Mouse (Mus musculus): ENCODE measurements at regions not wholly inside any gene's neighbourhood (a gene's known extent, or its start where the extent isn't known, plus 50 kb on each side); places are given as distances from the start of the nearest gene placed in this dataset.
A peak's percentile ranks its signal among the peaks of the same experiment; 100 is the strongest.

GRCm38 (mm10) chr17:88369971-88370370, 70.5 kb upstream of the Foxn2 start:
- no peak for DNase-seq (ENCODE audit: extremely low spot score in 1 of 2, low spot score in 2 of 2)
- Histone ChIP-seq H3K4me3 (no peak overlapping the region), H3K27ac (no peak overlapping the region)
- TF ChIP-seq CTCF (IDR thresholded peaks at IDR 0.05) = no peak
- intact Hi-C loops (cut with DNase I) = no loop called here

DNA sequence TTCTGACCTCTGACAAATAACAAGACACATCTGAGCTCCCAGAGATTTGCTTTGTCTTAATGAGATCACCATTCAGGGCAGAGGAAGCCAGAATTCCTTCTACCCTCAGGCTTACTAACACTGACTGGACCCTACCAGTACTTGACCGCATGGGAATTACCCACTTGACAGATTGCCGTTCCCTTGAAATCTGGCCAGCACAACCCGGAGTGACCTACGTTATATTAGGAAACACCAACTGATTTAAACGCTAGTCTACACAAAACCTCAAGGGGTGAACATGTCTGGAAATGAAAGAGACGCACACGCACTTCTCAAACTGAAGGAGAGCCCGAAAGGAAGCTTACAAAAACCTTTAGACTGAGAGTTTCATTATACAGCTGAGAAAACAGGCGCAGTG, 69.8 kb upstream of the Foxn2 start:
- DNase-seq (ENCODE audit: extremely low spot score in 1 of 2, low spot score in 2 of 2) = no peak
- no peak overlapping the region for H3K4me3 ChIP-seq
- intact Hi-C loops (cut with DNase I) = no loop called here
- no peak overlapping the region for H3K27ac ChIP-seq
- TF ChIP-seq CTCF (IDR thresholded peaks at IDR 0.05) = no peak

DNA sequence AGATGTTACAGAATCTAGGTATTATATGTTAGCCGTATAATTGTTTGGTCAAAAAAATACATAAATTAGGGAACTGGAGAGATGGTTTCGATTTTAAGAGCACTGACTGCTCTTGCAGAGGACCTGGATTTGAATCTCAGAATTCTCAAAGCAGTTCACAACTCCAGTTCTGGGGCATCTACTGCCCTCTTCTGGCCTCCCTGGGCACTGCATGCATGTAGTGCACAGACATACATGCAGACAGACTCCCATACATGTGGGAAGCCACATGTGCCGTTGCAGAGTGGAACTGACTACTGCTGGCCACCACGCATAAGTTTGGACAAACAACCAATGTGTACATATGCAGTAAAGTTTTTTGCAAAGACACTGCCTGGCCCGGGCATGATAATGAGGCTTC, 62.0 kb upstream of the Foxn2 start:
- intact Hi-C loops (cut with DNase I) = no loop called here
- Histone ChIP-seq H3K27ac (no peak overlapping the region), H3K4me3 (no peak overlapping the region)
- peak; percentile 29 for TF ChIP-seq CTCF (IDR thresholded peaks at IDR 0.05)
- DNase-seq (ENCODE audit: extremely low spot score in 1 of 2, low spot score in 2 of 2) = no peak

DNA sequence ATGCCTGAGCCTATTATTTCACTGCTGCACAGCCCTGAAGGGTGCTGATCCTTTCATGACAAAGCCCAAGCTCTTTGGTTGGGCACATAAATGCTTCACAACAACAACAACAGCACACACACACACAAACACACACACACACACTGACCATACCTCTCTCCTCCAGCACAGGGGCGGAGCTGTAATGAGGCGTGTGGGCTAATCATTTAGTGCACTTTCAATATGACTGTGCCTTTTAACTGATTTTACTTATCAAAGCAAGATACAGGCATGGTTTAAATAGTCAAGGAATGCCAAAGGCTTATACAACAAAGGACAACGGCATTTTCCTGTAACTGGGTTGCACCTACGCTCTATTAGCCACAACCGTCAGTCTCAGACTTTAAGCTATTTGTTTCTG, 61.1 kb upstream of the Foxn2 start:
- intact Hi-C loops (cut with DNase I) = no loop called here
- no peak for TF ChIP-seq CTCF (IDR thresholded peaks at IDR 0.05)
- Histone ChIP-seq H3K27ac (no peak overlapping the region), H3K4me3 (no peak overlapping the region)
- DNase-seq (ENCODE audit: extremely low spot score in 1 of 2, low spot score in 2 of 2) = no peak

DNA sequence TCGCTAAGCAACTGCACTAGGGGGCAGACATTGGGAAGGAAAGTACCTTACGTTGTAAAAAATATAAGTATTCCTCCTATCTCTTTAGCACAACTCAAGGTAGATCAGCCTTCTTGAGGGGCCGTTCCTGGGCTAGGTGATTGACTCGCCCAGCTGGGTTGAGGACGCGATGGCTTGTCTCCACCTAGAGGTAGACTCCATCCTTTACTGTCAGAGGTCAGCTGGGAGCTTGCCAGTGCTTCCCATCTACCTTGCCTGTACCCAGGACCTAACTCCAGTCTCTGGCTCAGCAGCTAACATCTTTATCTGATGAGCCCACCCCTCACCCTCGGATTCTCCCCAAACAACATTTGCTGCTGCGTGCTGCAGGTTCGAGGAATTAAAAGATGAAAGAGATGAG, 59.4 kb upstream of the Foxn2 start:
- no peak for DNase-seq (ENCODE audit: extremely low spot score in 1 of 2, low spot score in 2 of 2)
- TF ChIP-seq CTCF (IDR thresholded peaks at IDR 0.05) = peak; percentile 17
- intact Hi-C loops (cut with DNase I) = no loop called here
- no peak overlapping the region for H3K4me3 ChIP-seq
- no peak overlapping the region for H3K27ac ChIP-seq

DNA sequence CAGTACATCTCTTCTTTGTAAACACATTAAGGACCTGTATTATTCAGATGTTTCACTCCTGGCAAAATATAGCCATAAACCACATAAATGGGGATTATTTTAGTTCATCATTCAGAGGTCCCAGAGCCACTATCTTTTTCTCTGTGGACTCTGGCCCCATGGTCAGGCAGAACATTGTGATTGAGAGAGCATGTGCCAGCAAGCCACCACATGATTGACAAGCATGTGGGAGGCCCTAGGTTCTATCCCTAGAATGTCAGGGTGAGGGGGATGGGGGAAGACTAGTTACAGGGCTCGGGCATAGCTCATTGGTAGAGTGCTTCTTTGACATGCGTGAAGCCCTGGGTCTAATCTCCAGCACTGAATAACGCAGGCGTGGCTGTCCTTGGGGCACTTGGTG, 57.1 kb upstream of the Foxn2 start:
- H3K4me3 ChIP-seq = no peak overlapping the region
- intact Hi-C loops (cut with DNase I) = no loop called here
- DNase-seq (ENCODE audit: extremely low spot score in 1 of 2, low spot score in 2 of 2) = no peak

GRCm38 (mm10) chr17:88388441-88388951, 52.0 kb upstream of the Foxn2 start:
- H3K27ac ChIP-seq = no peak overlapping the region
- TF ChIP-seq CTCF (IDR thresholded peaks at IDR 0.05) = no peak
- intact Hi-C loops (cut with DNase I) = no loop called here
- peak in 1 of 2 experiments; percentile 24 for DNase-seq (ENCODE audit: extremely low spot score in 1 of 2, low spot score in 2 of 2)
- H3K4me3 ChIP-seq = no peak overlapping the region

More for the DNA sequence above, 57.1 kb upstream of the Foxn2 start:
- H3K27ac ChIP-seq = no peak overlapping the region
- TF ChIP-seq CTCF (IDR thresholded peaks at IDR 0.05) = no peak

GRCm38 (mm10) chr17:88389668-88390461, 50.6 kb upstream of the Foxn2 start:
- intact Hi-C loops (cut with DNase I) = no loop called here
- H3K27ac ChIP-seq = no peak overlapping the region
- no peak for TF ChIP-seq CTCF (IDR thresholded peaks at IDR 0.05)

More at GRCm38 (mm10) chr17:88389668-88390461, 50.6 kb upstream of the Foxn2 start:
- no peak for DNase-seq (ENCODE audit: extremely low spot score in 1 of 2, low spot score in 2 of 2)
- no peak overlapping the region for H3K4me3 ChIP-seq
